Mouse (Mus musculus): Measurements from ENCODE around the gene Vamp2. TPM values are rescaled to one million over a fixed set of nuclear protein-coding genes. Genes with fewer than 3 reads are reported as not detected.

The Vamp2 gene
- polyA plus RNA-seq, 1 experiment from 2014 or later = 43.0 TPM

- DNase-seq (ENCODE audit: low spot score) = peak; percentile 60
- no peak overlapping the region for H3K4me3 ChIP-seq (ENCODE audit: low read depth, low read length)
These were observed 36.2 kb downstream of the Vamp2 start for GRCm38 (mm10) chr11:69124498-69124847.

GRCm38 (mm10) chr11:69125041-69125851, 37.0 kb downstream of the Vamp2 start:
- Histone ChIP-seq H3K27ac (replicated peaks) (peak overlapping the region; percentile 74), H3K36me3 (ENCODE audit: control insufficient read depth, insufficient read depth, low read length) (no peaks in the 10 kb centered on the region), H3K9ac (ENCODE audit: low read length) (peak overlapping the region; percentile 35), H3K4me1 (replicated peaks; ENCODE audit: control insufficient read depth, insufficient read depth) (peaks cover under 1% of the 10 kb centered on the region; the same call in 1 of the 2 replicates), H3K4me3 (ENCODE audit: low read depth, low read length) (peak overlapping the region; percentile 37), H3K9me3 (ENCODE audit: control insufficient read depth, low read length) (no peaks in the 10 kb centered on the region), H3K4me2 (replicated peaks; ENCODE audit: low read depth) (peak overlapping the region; percentile 65), H3K27me3 (ENCODE audit: control insufficient read depth, insufficient read depth, low read length) (no peaks in the 10 kb centered on the region)
- peak; percentile 79 for DNase-seq (ENCODE audit: low spot score)
- peak; percentile 46 for ATAC-seq (ENCODE audit: low FRiP score, low TSS enrichment)
- no peak for TF ChIP-seq EP300 (optimal IDR thresholded peaks at IDR 0.05)
- TF ChIP-seq CTCF (IDR thresholded peaks at IDR 0.05; ENCODE audit: low read depth) = peak; percentile 73
- WGBS = under 1% methylated on average over 24 of the region's 24 CpGs

More at GRCm38 (mm10) chr11:69124498-69124847, 36.2 kb downstream of the Vamp2 start:
- H3K27ac ChIP-seq (replicated peaks) = no peak overlapping the region
- WGBS = under 1% methylated on average over 3 of the region's 3 CpGs
- peak; percentile 21; the same call in 1 of the 2 replicates for ATAC-seq (ENCODE audit: low FRiP score, low TSS enrichment)
- H3K4me1 ChIP-seq (replicated peaks; ENCODE audit: control insufficient read depth, insufficient read depth) = peaks cover 2% of the 10 kb centered on the region; the same call in 1 of the 2 replicates
- peak; percentile 12 for TF ChIP-seq EP300 (optimal IDR thresholded peaks at IDR 0.05)
- TF ChIP-seq CTCF (IDR thresholded peaks at IDR 0.05; ENCODE audit: low read depth) = no peak
- no peaks in the 10 kb centered on the region for H3K36me3 ChIP-seq (ENCODE audit: control insufficient read depth, insufficient read depth, low read length)
- H3K9me3 ChIP-seq (ENCODE audit: control insufficient read depth, low read length) = no peaks in the 10 kb centered on the region
- no peak overlapping the region for H3K9ac ChIP-seq (ENCODE audit: low read length)
- no peaks in the 10 kb centered on the region for H3K27me3 ChIP-seq (ENCODE audit: control insufficient read depth, insufficient read depth, low read length)
- no peak overlapping the region for H3K4me2 ChIP-seq (replicated peaks; ENCODE audit: low read depth)

DNA sequence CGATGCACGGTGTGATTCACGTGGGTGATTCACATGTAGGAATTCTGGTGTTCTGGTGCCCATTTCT, 37.4 kb downstream of the Vamp2 start, which contains the start of gene Aloxe3:
Gene Aloxe3, plus strand, starts transcription at position 45 of the 67 bp plus-strand sequence.
- Histone ChIP-seq H3K27ac (replicated peaks) (peak within 1 kb of the TSS; percentile 74), H3K4me3 (ENCODE audit: low read depth, low read length) (peak within 1 kb of the TSS; percentile 37), H3K4me2 (replicated peaks; ENCODE audit: low read depth) (peak within 1 kb of the TSS; percentile 65), H3K9me3 (ENCODE audit: control insufficient read depth, low read length) (no peaks in the 10 kb centered on the region), H3K27me3 (ENCODE audit: control insufficient read depth, insufficient read depth, low read length) (no peaks in the 10 kb centered on the region), H3K9ac (ENCODE audit: low read length) (peak within 1 kb of the TSS; percentile 35), H3K4me1 (replicated peaks; ENCODE audit: control insufficient read depth, insufficient read depth) (no peaks in the 10 kb centered on the region), H3K36me3 (ENCODE audit: control insufficient read depth, insufficient read depth, low read length) (no peaks in the 10 kb centered on the region)
- no peak for DNase-seq (ENCODE audit: low spot score)
- no peak for TF ChIP-seq EP300 (optimal IDR thresholded peaks at IDR 0.05)
- TF ChIP-seq CTCF (IDR thresholded peaks at IDR 0.05; ENCODE audit: low read depth) = no peak
- ATAC-seq (ENCODE audit: low FRiP score, low TSS enrichment) = no peak
- 2% methylated on average over 3 of the region's 3 CpGs for WGBS

DNA sequence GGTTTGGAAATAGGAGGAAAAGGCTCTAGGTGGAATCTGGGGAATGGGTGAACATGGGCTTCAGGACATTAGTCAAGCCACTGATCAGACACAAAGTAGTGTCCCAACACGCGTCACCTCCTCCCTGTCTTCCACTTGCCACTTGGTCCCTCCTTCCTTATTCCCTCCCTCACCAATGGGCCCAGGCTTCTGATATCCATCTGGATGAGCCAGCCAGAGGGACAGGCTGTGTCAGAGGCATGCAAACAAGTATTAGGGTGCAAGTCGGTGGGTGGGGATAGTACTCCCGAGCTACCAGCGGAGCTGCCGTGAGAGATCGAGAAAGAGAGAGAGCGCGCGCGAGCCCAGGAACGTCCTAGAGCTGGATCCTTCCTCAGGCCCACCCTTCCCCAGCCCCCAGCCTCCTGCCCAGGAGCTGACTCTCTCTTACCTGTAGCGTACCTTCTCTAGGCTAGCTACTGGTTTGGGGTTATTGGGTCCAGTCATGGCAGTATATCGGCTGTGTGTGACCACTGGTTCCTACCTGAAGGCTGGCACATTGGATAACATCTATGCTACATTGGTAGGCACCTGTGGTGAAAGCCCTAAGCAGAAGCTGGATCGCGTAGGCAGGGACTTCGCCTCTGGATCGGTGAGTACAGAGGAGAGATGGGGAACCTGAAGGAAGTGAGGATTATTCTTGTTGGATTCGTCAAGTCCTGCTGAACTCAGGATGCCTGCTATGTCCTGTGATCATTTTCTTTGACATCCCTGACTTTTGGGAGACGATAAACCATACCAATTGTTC, 37.8 kb downstream of the Vamp2 start:
- no peak for ATAC-seq (ENCODE audit: low FRiP score, low TSS enrichment)
- no peaks in the 10 kb centered on the region for H3K27me3 ChIP-seq (ENCODE audit: control insufficient read depth, insufficient read depth, low read length)
- peak overlapping the region; percentile 37 for H3K4me3 ChIP-seq (ENCODE audit: low read depth, low read length)
- 13% methylated on average over 18 of the region's 20 CpGs for WGBS
- H3K4me1 ChIP-seq (replicated peaks; ENCODE audit: control insufficient read depth, insufficient read depth) = no peaks in the 10 kb centered on the region
- H3K9ac ChIP-seq (ENCODE audit: low read length) = peak overlapping the region; percentile 35; the same call in 1 of the 2 replicates
- no peaks in the 10 kb centered on the region for H3K9me3 ChIP-seq (ENCODE audit: control insufficient read depth, low read length)
- no peaks in the 10 kb centered on the region for H3K36me3 ChIP-seq (ENCODE audit: control insufficient read depth, insufficient read depth, low read length)
- DNase-seq (ENCODE audit: low spot score) = no peak
- H3K27ac ChIP-seq (replicated peaks) = peak overlapping the region; percentile 74
- peak overlapping the region; percentile 65 for H3K4me2 ChIP-seq (replicated peaks; ENCODE audit: low read depth)
- TF ChIP-seq EP300 (optimal IDR thresholded peaks at IDR 0.05) (no peak), CTCF (IDR thresholded peaks at IDR 0.05; ENCODE audit: low read depth) (0 out of 2 replicates have a peak, but pooled peaks have one; percentile 5)

DNA sequence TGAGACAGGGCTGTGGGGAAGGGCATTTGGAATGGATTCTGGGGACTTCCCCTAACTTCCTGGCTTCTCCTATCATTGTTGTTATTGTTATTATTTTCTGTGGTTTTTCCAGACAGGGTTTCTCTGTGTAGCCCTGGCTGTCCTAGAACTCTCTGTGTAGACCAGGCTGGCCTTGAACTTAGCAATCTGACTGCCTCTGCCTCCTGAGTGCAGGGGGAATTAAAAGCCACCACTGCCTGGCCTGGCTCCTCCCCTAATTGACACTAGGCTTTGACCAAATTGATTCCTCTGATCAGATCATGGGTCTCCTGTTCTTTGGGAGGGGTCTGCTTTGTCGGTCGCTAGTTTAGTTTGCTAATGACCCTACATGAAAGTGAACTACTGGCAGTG, 38.4 kb downstream of the Vamp2 start:
- no peak for TF ChIP-seq EP300 (optimal IDR thresholded peaks at IDR 0.05)
- no peak for TF ChIP-seq CTCF (IDR thresholded peaks at IDR 0.05; ENCODE audit: low read depth)
- Histone ChIP-seq H3K4me1 (replicated peaks; ENCODE audit: control insufficient read depth, insufficient read depth) (no peaks in the 10 kb centered on the region), H3K4me2 (replicated peaks; ENCODE audit: low read depth) (peak overlapping the region; percentile 65; the same call in 1 of the 2 replicates), H3K27ac (replicated peaks) (peak overlapping the region; percentile 74; the same call in 1 of the 2 replicates), H3K9ac (ENCODE audit: low read length) (0 out of 2 replicates have a peak overlapping the region, but pooled peaks have one; percentile 35), H3K4me3 (ENCODE audit: low read depth, low read length) (0 out of 2 replicates have a peak overlapping the region, but pooled peaks have one; percentile 37), H3K36me3 (ENCODE audit: control insufficient read depth, insufficient read depth, low read length) (no peaks in the 10 kb centered on the region), H3K9me3 (ENCODE audit: control insufficient read depth, low read length) (no peaks in the 10 kb centered on the region), H3K27me3 (ENCODE audit: control insufficient read depth, insufficient read depth, low read length) (no peaks in the 10 kb centered on the region)
- DNase-seq (ENCODE audit: low spot score) (no peak), ATAC-seq (ENCODE audit: low FRiP score, low TSS enrichment) (no peak)
- WGBS = 67% methylated on average over 2 of the region's 2 CpGs

All from stomach, postnatal 0 days (tissue).